Mouse (Mus musculus) telencephalon, adult 2 months (tissue): Measurements from ENCODE around the gene Hyal5.

Experiments used
- DNase-seq: peaks from one replicate; pipeline ENCODE4 v3.0.0-alpha.2; 2011; ENCODE audit warnings: low read depth, low spot score

Gene Hyal5

GRCm38 (mm10) chr6:24857697-24858096, at the start of gene Hyal5:
Gene Hyal5, plus strand, starts transcription at chr6:24857997.
- no peak for DNase-seq

GRCm38 (mm10) chr6:24822070-24822469, 35.7 kb upstream of the Hyal5 start:
- no peak for DNase-seq

- no peak for DNase-seq
Measured at GRCm38 (mm10) chr6:24860320-24860719, 2.5 kb downstream of the Hyal5 start.

GRCm38 (mm10) chr6:24863649-24864048, 5.9 kb downstream of the Hyal5 start:
- DNase-seq = no peak

GRCm38 (mm10) chr6:24894146-24894873, 36.5 kb downstream of the Hyal5 start:
- peak; percentile 13 for DNase-seq

GRCm38 (mm10) chr6:24894874-24895183, 37.0 kb downstream of the Hyal5 start:
- no peak for DNase-seq

GRCm38 (mm10) chr6:24905101-24905500, 47.3 kb downstream of the Hyal5 start:
- no peak for DNase-seq

- no peak for DNase-seq
Measured at GRCm38 (mm10) chr6:24907824-24908223, 50.0 kb downstream of the Hyal5 start.

GRCm38 (mm10) chr6:24910016-24910727, 52.4 kb downstream of the Hyal5 start:
- no peak for DNase-seq

GRCm38 (mm10) chr6:24910728-24911105, 52.9 kb downstream of the Hyal5 start:
- DNase-seq = no peak

- no peak for DNase-seq
Measured at GRCm38 (mm10) chr6:24913591-24913990, 55.8 kb downstream of the Hyal5 start.

- DNase-seq = no peak
Measured at GRCm38 (mm10) chr6:24925076-24925785, 67.4 kb downstream of the Hyal5 start.
